Mouse (Mus musculus): ENCODE results near the gene Iqschfp.

Iqschfp gene

DNA sequence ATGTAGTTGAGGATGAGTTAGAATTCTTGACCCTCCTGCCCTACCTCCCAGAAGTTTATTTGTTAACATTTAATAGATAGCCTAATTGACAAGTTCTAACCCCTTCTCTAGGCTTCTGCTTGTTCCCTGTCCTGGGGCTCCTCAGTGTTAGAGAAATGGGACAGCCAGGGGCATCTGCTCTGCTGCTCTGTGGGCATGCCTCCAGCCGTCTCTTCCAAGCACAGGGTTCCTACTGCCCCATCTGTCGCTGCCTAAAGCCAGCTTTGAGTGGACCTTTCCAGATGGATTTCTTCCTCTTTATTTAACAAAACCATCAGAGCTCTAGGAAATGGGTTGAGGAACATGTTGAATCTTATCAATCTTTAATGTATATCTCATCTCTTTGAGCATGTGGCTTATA is 529.8 kb downstream of the Iqschfp start:
- DNase-seq (ENCODE audit: low spot score in 2 of 2): no peak

DNA sequence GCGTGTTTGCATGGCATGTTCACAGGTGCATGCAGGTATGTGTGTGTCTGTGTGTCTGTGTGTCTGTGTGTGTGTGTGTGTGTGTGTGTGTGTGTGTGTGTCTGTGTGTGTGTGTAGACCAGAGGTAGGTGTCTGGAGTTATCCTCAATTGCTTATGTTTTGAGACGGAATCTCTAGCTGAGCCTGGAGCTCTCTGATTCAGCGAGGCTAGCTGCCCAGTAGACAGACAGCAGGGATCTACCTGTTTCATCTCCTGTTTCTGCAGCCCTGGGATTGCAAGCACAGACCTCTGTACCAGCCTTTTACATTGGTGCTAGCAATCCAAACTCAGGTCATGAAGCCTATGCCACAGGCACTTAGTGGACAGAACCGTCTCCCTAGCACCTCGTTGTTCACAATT is 536.0 kb downstream of the Iqschfp start:
- DNase-seq (ENCODE audit: low spot score in 2 of 2): no peak

DNA sequence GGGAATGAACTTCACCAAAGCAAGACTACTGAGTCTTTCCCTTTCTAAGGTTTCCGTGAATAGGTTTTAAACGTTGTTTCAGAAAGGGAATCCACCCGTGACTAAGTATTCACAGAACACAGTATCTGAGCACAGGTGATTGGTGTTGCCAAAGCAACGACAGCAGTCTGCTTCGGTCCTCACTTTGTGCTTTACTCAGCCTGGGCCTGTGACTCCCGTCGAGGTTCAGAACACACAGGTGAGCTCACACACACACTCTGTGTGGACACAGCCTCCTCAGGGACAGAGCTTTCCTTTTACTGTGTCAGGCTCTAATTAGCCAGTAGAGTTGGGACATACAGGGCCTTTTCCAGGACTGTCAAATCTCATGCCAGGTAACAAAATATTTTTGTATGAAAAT is 542.4 kb downstream of the Iqschfp start:
- DNase-seq (ENCODE audit: low spot score in 2 of 2): no peak

DNA sequence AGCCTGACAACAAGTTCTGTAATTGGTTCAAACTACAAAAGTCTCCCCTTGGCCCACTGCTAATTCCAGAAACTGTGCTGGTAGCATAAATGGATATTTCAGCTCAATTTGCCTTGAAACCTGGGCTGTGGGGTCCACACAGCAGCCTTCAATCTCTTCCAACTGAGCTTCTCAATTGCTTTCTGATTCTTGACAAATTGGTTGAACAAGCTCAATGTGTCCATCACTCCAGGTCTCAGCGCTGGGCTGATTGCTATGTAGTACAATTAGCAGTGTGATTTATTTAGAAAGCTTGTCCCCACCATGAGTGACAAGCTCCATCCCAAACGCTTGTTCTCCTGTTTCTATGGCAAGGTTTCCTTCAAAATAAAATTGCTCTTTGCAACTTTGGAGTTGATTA is 542.9 kb downstream of the Iqschfp start:
- no peak for DNase-seq (ENCODE audit: low spot score in 2 of 2)

DNA sequence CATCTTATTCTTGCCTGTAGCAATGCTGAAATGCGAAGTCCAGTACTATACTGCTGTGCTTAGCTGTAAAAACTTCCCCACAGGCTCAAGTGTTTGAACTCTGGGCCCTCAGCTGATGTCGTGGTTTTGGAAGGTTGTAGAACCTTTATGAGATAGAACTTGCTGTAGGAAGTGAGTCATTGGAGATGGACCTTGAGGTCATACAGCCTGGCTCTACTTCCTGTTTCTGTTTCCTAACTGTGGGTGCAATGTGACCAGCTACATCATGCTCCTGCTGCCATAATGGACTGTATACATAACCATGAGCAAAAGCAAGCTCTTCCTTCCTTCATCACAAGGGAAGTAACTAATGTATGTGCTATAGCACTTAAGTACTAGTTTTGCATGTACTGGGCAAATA is 556.4 kb downstream of the Iqschfp start:
- DNase-seq (ENCODE audit: low spot score in 2 of 2): no peak

DNA sequence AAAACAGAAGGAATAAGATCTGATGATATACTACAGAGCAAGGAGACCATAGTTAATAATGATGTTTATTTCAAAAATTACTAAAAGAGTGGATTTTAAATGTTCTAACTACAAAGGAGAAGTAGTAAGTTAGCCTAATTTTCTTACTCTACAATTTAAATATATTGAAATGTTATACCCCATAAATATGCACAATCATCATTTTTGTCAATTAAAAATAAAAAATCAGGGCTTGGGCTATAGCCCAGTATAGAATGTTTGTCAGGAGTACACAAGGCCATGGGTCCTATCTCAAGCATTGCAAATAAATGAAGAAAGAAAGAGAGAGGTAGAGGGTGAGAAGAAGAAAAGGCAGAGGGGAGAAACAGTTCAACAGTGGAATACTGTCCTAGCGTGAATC is 559.6 kb downstream of the Iqschfp start:
- no peak for DNase-seq (ENCODE audit: low spot score in 2 of 2)

DNA sequence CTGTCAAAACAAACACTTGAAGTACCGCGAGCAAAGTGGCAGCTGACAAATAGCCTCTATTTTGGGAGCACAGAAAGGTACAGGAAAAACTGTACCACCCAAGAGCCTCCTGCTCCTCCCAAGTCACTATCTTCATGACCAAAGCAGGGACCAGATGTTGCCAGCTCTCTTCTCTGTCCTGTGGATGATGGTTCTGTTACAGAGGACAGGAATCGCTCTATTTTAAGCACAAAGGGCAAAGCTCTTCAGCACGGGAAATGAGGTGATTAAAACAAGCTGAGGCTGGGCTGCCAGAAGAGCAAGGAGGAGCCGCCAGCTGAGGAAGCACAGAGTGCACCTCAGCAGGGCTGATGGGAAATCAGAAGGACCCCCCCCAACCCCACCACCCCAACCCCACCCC is 561.2 kb downstream of the Iqschfp start:
- no peak for DNase-seq (ENCODE audit: low spot score in 2 of 2)

DNA sequence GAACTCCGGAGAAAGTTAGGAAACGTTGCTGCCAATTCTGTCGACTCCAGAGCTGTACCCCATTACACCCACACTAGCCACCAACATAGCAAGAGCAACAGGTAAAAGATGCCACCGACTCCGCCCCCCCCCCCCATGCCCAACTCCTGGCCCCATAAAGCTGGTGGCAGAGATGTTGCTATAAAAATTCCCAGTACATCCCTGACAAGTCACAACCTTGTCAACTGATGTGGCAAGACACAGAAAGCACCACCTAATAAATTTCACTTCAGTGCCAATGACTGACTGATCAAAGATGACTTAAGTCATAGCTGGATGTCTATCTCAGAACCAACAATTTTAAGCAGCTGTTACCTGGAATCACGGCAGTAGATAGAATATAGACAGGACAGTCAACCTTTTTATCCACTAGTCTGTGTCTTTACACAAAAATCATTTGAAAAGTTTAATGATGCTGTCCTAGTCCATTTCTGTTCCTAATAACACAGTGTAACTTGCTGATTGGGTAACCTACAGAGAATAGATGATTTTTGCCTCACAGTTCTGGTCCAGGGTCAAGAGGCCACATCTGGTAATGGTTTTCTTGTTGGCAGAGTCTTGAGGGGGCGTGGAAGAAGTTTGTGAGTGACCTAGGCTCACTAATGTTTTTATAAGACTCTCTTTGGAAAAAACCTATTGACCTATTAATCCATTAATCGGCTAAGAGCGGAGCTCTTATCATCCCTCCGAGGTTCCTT is 561.9 kb downstream of the Iqschfp start:
- DNase-seq (ENCODE audit: low spot score in 2 of 2): no peak

DNA sequence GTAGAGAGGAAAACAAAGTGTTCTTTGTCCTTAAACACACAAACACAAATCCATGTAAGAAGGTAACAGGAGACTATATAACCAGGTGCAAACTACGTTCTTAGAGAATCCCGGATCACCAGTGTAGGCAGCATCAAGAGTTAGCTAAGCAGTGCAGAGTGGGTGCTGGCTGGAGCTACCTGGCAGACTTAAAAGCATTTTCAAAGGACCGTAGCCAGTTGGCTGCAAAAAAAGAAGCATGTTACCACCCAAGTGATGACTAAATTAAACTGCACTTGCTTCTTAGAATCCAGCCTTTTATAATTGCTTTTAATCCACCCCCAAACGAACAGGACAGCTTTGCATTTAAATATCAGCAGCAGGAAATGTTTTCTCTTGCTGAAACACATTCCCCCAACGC is 574.6 kb downstream of the Iqschfp start:
- DNase-seq (ENCODE audit: low spot score in 2 of 2): no peak

DNA sequence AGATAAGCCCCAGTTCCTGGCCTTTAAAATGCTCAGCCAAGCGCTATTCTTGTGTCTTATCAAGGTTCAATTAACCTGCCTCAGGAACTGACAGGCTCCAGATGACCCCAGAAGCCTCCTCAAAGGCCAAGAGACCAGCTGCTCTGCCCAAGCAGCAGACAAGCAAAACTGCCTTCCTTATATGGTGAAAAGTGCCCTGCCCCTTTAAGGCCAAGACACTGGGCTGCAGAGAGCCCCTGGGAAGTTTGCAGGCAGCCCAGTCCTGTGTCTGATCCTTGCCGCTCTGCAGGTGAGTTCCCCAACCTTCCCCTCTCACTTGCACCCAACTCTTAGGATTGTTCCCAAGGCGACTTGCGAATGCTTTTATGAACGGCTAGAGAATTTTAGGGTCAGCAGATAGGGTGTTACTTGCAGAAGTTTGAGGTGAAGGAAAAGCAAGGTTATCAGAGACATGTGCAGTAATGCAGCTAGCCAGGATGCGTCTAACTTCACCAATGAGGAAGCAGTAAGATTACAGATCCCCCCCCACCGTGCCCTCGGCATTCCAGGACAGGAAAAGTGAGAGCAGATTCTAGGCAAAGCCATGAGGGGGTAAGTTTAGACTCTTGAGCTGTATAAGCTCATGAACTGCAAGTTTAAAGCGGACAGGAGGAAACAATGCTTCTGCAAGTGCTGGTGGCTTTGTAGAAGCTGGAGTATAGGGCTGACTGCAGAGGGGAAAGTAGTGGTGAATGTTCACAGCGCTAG is 576.1 kb downstream of the Iqschfp start:
- DNase-seq (ENCODE audit: low spot score in 2 of 2): no peak

DNA sequence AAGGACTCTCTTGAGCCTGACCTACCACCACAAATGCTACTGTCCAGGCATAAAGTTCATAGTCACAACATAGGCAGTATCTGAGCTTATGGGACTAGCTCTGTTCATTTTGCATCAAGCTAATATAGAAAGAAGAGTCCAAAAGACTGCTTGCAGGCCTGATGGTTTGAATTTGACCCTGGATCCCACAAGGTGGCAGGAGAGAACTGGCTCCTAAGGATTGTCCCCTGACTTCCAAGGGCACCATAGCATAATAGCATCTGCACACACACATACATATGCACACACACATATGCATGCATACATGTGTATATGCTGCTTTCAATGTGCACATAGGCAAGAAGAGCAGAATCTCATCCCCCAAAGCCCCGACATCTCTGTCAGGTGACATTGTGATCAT is 577.6 kb downstream of the Iqschfp start:
- DNase-seq (ENCODE audit: low spot score in 2 of 2): no peak

DNA sequence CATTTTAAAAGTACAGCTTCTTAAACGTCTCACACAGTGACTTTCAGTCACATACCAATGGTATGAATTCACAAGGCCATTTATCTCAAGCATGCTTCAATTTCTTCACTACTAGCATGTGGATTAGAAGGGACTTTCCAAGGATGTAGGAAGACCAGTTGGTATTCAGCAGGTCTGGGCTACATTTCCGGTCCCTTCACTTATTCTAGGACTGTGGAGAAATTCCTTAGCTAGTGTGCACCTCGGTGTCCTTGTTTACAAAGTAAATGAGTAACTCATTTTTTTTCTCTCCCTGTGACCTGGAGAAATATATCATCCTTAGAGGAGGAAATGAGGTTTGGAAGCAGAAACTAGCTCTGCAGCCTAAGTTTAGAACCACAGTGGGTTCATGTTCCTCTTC is 578.0 kb downstream of the Iqschfp start:
- DNase-seq (ENCODE audit: low spot score in 2 of 2): no peak

DNA sequence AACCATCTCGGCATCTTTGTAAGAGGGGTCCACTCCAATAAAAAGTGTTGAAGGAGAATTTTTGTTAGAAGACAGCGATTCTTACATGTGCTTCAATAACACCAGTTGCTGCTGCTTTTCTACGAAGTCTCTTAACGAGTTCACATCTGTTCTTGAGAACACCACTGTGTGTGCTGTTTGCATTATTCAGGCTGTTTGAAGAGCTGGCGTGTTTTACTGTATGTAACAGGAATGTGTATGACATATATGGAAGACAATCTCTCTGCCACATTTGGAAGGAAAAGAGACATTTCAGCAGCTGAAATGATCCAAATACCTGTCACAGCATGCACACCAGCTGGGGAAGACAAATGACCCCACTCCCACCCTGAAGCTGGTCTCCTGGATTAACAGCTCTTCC is 578.6 kb downstream of the Iqschfp start:
- no peak for DNase-seq (ENCODE audit: low spot score in 2 of 2)

DNA sequence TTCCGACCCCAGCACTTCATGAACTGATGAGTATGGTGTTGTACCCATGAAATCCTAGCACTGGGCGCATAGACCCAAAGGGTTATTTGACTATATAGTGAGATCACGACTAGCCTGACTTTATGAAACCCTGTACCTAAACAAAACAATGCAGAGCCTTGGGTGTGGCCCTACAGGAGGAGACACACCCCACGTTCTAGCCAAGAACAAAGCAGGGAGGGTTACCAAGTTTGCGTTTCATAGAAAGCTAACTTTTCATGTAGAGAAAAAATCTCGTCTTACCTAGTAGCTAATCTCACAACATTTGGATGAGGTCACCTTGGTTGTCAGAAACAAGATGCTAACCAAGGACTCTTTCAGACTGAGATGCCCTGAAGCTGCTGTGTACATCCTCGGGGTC is 584.3 kb downstream of the Iqschfp start:
- no peak for DNase-seq (ENCODE audit: low spot score in 2 of 2)

DNA sequence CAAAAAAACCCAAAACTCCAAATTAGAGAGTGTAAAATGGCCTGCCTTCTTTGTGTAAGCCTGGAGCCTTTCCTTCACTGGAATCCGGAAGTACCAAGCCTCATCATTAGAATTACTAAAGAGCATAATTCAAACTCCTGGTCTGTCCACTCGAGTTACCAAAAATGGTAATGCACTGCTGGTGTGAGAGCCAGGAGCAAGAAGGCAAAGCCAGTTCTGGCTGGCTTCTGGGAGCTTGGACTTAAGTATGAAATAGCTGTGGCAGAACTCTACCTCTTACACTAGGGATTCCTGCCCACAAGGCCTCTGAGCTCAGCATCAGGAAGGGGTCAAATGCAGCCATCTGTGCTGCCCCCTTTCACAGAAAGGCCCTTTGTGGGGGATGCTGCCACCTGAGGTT is 585.4 kb downstream of the Iqschfp start:
- DNase-seq (ENCODE audit: low spot score in 2 of 2): no peak

DNA sequence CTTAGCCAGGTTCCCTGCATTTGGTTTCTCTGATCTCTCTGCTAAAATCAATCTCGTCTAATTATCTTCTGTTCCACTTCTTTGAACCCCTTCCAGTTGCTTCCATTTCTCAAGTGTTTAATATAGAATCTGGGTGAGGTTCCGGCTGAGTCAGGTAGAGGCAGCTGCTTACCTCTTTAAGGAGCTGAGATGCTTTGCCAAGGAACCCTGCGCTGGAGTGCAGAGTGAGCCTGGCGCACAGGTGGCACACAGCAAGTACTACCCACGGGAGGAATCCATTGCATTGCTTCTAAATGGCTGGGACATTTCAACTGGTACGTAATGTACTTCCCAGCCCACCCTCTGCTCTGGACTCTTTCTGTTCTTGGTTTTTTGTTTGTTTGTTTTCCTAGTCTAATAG is 587.2 kb downstream of the Iqschfp start:
- DNase-seq (ENCODE audit: low spot score in 2 of 2): no peak

DNA sequence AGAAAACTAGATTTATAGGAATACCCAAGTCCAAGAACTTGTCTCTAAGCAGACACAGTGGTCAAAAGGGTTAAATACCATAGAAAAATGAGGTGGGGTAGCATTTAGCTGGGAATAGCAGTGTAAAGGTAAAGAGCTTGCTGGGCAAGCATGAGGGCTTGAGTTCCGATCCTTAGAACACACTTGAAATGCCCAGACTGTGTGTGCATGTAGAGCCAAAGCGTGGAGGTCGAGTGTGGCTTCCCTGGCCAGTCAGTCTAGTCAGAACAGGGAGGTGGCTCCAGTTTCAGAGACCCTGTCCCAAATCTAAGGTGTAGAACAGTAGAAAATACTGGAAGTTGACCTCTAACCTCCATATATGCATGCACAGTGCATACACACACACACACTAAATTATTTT is 591.5 kb downstream of the Iqschfp start:
- DNase-seq (ENCODE audit: low spot score in 2 of 2): no peak

DNA sequence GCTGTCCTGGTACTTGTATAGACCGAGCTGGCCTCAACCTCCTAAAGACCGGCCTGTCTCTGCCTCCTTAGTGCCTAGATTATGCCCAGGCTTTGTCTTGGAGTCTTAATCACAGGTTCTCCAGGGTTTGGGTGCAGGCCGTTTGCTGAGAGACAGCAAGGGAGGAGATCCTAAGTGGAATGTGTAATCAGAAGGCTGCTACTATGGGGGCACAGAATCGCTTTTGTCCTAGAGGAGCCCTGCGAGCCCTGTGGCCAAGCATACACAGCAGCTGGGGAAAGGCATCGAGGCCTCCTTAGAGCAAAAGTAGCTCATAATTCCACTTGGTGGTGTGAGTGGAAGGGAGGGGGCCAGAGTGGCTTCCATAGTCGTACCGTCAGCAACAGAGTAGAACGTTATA is 592.0 kb downstream of the Iqschfp start:
- no peak for DNase-seq (ENCODE audit: low spot score in 2 of 2)

DNA sequence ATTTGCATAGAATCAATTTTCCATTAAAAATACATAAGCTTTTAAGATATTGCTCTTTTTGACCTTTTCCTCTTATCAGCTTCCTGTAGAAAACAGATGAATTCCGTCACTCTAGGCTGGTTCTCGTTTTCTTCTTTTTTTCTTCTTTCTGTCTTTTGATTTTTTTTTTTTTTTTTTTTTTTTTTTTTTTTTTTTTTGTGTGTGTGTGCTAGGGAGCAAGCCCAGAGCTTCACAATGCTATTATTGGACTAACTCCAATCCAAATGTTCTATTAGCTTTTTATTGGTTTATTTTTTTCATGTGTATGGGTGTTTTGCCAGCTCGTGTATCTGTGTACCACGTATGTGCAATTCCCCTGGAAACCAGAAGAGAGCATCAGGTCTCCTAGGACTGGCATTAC is 592.5 kb downstream of the Iqschfp start:
- no peak for DNase-seq (ENCODE audit: low spot score in 2 of 2)

DNA sequence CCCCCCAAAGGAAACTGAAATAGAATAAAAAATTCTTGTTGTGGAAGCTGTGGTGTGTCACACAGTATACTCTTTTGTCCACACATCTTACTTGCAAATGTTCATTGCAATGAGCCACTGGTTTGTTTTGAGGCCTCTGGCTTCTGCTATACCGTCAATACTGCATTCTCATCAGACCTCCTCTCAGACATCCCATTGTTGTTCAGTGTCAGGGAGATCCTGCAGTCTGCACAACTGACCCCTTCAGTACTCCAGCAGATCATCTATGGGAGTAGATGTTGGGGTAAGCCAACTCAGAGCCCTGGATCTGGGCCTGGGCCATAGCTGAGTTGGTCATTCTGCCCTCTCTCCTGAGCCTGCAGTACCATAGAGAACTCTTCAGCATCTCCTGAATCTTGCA is 595.6 kb downstream of the Iqschfp start:
- no peak for DNase-seq (ENCODE audit: low spot score in 2 of 2)

DNA sequence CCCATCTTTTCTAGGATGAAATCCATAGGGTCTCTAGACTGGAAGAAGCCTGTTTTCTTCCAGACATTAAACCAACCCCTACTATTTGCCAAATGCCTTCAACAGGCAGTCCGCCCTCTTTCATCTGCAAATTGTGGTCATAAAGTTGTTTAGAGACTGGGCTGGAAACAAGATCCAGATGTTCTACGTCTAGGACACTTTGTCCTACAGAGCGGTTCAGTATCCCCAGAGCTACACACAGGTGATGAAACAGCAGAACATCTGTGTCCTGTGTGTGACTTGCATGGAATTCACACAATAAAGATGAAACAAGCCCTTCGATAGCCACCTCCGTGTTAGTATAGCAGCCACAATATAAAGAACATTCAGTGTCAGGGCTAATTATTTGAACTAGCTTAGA is 596.3 kb downstream of the Iqschfp start:
- DNase-seq (ENCODE audit: low spot score in 2 of 2): no peak

DNA sequence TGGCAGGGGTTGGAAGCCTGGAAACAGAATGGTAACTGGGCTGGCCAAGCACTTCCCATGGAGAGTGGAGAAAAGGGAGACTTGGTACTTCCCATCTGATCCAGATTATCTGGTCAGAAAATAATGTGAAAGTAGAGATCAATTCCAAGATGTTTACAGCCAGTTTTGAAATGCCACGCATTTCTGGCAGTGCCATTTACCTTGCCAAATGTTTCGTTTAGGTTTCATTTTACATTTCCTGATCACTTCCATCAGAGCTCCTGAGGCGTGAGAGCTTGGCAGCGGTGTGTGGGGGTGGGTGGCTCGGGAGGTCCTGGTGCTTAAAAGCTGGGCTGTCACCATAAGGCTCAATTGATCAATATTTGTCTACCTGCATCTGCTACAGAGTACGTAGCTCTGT is 599.5 kb downstream of the Iqschfp start:
- no peak for DNase-seq (ENCODE audit: low spot score in 2 of 2)

DNA sequence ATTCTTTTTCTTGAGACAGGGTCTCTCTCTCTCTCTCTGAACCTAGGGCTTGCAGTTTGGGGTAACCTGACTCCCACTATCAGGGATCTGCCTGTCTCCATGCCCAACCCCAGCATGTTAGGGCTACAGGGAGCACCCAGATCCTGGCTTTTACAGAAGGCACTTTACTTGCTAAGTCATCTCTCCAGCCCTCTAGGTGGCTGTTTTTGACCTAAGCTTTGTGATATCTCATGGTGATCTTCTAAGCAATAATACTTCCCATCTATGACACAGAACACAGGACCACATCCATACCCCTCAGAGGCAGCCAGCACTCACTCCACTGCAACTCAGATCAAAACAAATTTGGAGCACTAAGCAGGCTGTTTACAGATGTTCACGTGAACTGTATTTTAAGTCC is 600.0 kb downstream of the Iqschfp start:
- no peak for DNase-seq (ENCODE audit: low spot score in 2 of 2)

DNA sequence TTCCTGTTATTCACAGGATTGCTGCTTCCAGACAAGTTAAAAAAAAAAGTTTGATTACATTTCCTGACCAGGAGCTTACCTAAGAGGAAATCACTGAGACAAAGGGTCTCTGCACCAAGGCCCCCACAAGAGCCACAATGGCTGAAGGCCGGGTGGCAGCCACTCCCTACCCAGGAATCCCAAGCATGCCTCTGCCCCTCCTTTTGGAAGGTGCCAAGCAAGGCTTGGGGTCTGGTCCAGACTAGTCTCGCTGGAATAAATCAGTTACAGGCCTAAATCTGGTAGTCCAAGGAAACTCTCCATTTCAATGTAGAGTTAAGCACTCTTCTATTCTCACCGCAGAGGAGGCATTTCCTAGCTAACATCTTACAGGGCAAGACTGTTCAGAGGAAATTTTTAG is 600.5 kb downstream of the Iqschfp start:
- DNase-seq (ENCODE audit: low spot score in 2 of 2): no peak

All from spleen, postnatal 10 days (tissue).